Mouse (Mus musculus) lung, embryonic 14.5 days (tissue): Measurements from ENCODE around the gene Ppp1r18. TPM values are rescaled to one million over a fixed set of nuclear protein-coding genes. Genes with fewer than 3 reads are reported as not detected.
A peak's percentile ranks its signal among the peaks of the same experiment; 100 is the strongest.

Source experiments
- ATAC-seq: fragments of 200-750 bp; cut with Nextera tagmentation; 2 replicates; pipeline ENCODE4 v1.8.0; 2017; ENCODE audit warnings: mild to moderate bottlenecking, moderate TSS enrichment, moderate library complexity; ENCODE audit not compliant: insufficient read depth
- DNase-seq: peaks from one replicate; pipeline ENCODE4 v3.0.0-alpha.2; 2015
- H3K27ac ChIP-seq: fragments of 300-500 bp; sonication (generic); 2 replicates; pipeline ENCODE4 v1.5.1; 2014; ENCODE audit warnings: low read depth, mild to moderate bottlenecking, moderate library complexity
- H3K27me3 ChIP-seq: fragments of 300-500 bp; sonication (generic); 2 replicates; pipeline ENCODE4 v1.6.1; 2014; ENCODE audit warnings: low read length, control low read depth; ENCODE audit not compliant: insufficient read depth
- H3K36me3 ChIP-seq: fragments of 300-500 bp; sonication (generic); 2 replicates; pipeline ENCODE4 v1.6.1; 2014; ENCODE audit warnings: control low read depth; ENCODE audit not compliant: insufficient read depth
- H3K4me1 ChIP-seq: fragments of 300-500 bp; sonication (generic); 2 replicates; pipeline ENCODE4 v1.6.1; 2014; ENCODE audit warnings: antibody characterized with exemption, control low read depth; ENCODE audit not compliant: insufficient read depth
- H3K4me2 ChIP-seq: fragments of 300-500 bp; sonication (generic); 2 replicates; pipeline ENCODE4 v1.6.1; 2014; ENCODE audit warnings: mild to moderate bottlenecking
- H3K4me3 ChIP-seq: fragments of 300-500 bp; sonication (generic); 2 replicates; pipeline ENCODE4 v1.5.1; 2014; ENCODE audit warnings: low read depth, low read length
- H3K9ac ChIP-seq: fragments of 300-500 bp; sonication (generic); 2 replicates; pipeline ENCODE4 v1.6.1; 2014
- H3K9me3 ChIP-seq: fragments of 300-500 bp; sonication (generic); 2 replicates; pipeline ENCODE4 v1.6.1; 2016; ENCODE audit warnings: low read depth, low read length, control low read depth
- CTCF ChIP-seq: IDR thresholded peaks from 2 replicates; pipeline ENCODE4 v1.5.1; 2016; ENCODE audit warnings: antibody characterized with exemption, low read depth
- WGBS: fragments of 180-500 bp; shearing (Covaris S2); extraction: QIAGEN DNeasy Blood & Tissue Kit; methylation state at CpG from one replicate; pipeline ENCODE4 v1.1.7; 2014; 5-methylcytosine and 5-hydroxymethylcytosine counted together
- polyA plus RNA-seq: library from polyadenylated mRNA; unstranded; fragments of >200 nt; fragmentation: Nextera tagmentation; extraction: Ambion mirVana; gene quantifications from 2 replicates; pipeline ENCODE4 v1.2.1, GENCODE M21; 2014

Ppp1r18 gene
- polyA plus RNA-seq, 1 experiment from 2014 or later = 24.0 TPM

DNA sequence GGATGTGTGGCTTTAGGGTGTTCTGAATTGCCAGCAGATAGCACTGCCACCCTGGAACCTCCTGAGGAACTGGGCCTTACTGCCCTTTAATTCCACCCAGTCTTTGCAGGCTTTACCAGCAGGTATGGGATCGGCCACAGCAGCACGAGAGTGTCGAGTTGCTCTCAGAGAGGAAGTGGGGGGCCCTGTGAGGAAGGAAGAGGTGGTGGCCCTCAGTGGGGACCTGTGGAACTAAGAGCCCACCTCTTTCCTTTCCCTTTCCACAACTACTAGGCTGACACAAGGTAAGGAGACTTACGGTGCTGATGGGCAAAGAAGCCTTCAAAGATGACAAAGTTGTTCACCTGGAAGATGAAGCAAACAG is 38.6 kb downstream of the Ppp1r18 start:
- H3K9me3 ChIP-seq = no peaks in the 10 kb centered on the region
- no peak overlapping the region for H3K4me2 ChIP-seq
- DNase-seq (no peak), ATAC-seq (no peak)
- no peak for TF ChIP-seq CTCF
- peaks cover 2% of the 10 kb centered on the region; the same call in 1 of the 2 replicates for H3K4me1 ChIP-seq
- peaks cover 72% of the 10 kb centered on the region for H3K36me3 ChIP-seq
- WGBS = 74% methylated on average over 4 of the region's 4 CpGs
- H3K9ac ChIP-seq = no peak overlapping the region
- no peak overlapping the region for H3K4me3 ChIP-seq
- no peaks in the 10 kb centered on the region for H3K27me3 ChIP-seq
- no peak overlapping the region for H3K27ac ChIP-seq

DNA sequence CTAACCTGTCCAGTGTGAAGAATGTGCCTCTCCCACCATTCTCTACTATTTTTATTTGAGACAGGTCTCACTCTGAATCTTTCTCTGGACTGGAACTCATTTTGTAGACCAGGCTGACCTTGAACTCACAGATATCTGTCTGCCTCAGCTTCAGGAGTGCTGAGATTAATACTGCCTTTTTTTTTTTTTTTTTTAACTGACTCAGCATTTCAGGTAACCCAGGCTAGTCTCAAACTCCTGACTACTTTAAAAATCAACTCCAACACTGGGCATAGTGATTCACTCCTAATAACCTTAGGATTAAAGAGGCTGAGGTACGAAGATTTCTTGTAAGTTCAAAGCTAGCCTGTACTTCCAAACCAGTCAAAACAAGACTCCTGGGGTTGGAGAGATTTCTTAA is 40.2 kb downstream of the Ppp1r18 start:
- H3K27me3 ChIP-seq = no peaks in the 10 kb centered on the region
- H3K4me1 ChIP-seq = peaks cover 5% of the 10 kb centered on the region; the same call in 1 of the 2 replicates
- no peak overlapping the region for H3K27ac ChIP-seq
- TF ChIP-seq CTCF = no peak
- H3K36me3 ChIP-seq = peaks cover 57% of the 10 kb centered on the region
- 91% methylated on average over 1 of the region's 1 CpGs for WGBS
- H3K4me3 ChIP-seq = no peak overlapping the region
- no peaks in the 10 kb centered on the region for H3K9me3 ChIP-seq
- DNase-seq (no peak), ATAC-seq (no peak)
- no peak overlapping the region for H3K9ac ChIP-seq
- H3K4me2 ChIP-seq = no peak overlapping the region

DNA sequence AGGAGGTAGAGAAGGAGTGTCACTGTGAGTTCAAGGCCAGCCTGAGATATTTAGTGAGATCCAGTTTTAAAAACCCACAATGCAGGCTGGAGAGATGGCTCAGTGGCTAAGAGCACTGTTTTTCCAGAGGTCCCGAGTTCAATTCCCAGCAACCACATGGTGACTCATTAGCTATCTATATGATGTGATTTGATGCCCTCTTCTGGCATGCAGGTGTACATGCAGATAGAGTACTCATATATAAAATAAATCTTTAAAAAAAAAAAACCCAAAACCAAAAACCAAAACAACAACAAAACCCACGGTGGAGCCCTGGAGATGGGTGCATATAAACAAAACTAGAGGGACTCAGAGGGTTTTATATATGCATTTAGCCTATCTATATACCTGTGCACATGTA is 42.2 kb downstream of the Ppp1r18 start:
- no peak overlapping the region for H3K27ac ChIP-seq
- no peak overlapping the region for H3K9ac ChIP-seq
- H3K9me3 ChIP-seq = no peaks in the 10 kb centered on the region
- no peak for ATAC-seq
- peaks cover 66% of the 10 kb centered on the region for H3K36me3 ChIP-seq
- no peak overlapping the region for H3K4me2 ChIP-seq
- no peak overlapping the region for H3K4me3 ChIP-seq
- no peaks in the 10 kb centered on the region for H3K27me3 ChIP-seq
- peaks cover 5% of the 10 kb centered on the region; the same call in 1 of the 2 replicates for H3K4me1 ChIP-seq
- 70% methylated on average over 2 of the region's 2 CpGs for WGBS
- no peak for DNase-seq
- TF ChIP-seq CTCF = peak; percentile 31

- H3K4me3 ChIP-seq = peak overlapping the region; percentile 70
- DNase-seq = no peak
- H3K4me1 ChIP-seq = peaks cover 5% of the 10 kb centered on the region; the same call in 1 of the 2 replicates
- H3K27ac ChIP-seq = peak overlapping the region; percentile 73; the same call in 1 of the 2 replicates
- WGBS = 14% methylated on average over 20 of the region's 20 CpGs
- H3K4me2 ChIP-seq = peak overlapping the region; percentile 71
- no peaks in the 10 kb centered on the region for H3K9me3 ChIP-seq
- peak; percentile 23 for ATAC-seq
- no peak for TF ChIP-seq CTCF
- no peaks in the 10 kb centered on the region for H3K27me3 ChIP-seq
- H3K36me3 ChIP-seq = peaks cover 66% of the 10 kb centered on the region
- H3K9ac ChIP-seq = peak overlapping the region; percentile 73
Observed at GRCm38 (mm10) chr17:35909186-35909918, 44.0 kb downstream of the Ppp1r18 start.

DNA sequence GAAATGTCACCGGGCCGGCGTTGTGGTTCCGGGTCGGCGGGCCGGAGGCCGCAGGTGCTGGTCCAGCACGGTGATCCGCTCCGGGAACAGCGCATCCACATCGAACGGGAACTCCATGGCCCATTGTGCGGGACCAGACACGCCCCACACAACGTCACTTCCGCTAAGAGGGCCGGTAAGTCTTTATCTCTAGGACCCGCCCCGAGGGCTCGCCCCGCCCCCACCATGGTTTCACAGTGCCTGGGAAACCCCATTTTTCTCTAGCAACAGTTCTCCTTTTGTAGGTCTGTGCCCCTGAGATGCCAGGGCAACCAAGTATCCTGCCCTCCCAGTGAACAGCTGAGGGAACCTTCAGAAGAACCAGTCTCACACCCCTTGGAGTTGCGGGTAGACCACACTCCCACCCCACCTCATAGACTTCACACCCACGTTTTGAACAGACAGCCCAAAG is 44.6 kb downstream of the Ppp1r18 start, which contains the start of gene Atat1:
Gene Atat1 (minus strand): TSS at position 157 of the 451 bp plus-strand sequence.
- no peaks in the 10 kb centered on the region for H3K27me3 ChIP-seq
- no peaks in the 10 kb centered on the region for H3K9me3 ChIP-seq
- DNase-seq (peak; percentile 97), ATAC-seq (peak; percentile 92)
- peak within 1 kb of the TSS; percentile 71 for H3K4me2 ChIP-seq
- H3K9ac ChIP-seq = peak within 1 kb of the TSS; percentile 73
- H3K4me1 ChIP-seq = peaks cover 5% of the 10 kb centered on the region; the same call in 1 of the 2 replicates
- peak within 1 kb of the TSS; percentile 73; the same call in 1 of the 2 replicates for H3K27ac ChIP-seq
- no peak for TF ChIP-seq CTCF
- WGBS = 3% methylated on average over 25 of the region's 25 CpGs
- H3K4me3 ChIP-seq = peak within 1 kb of the TSS; percentile 70
- peaks cover 66% of the 10 kb centered on the region for H3K36me3 ChIP-seq

- WGBS = 71% methylated on average over 6 of the region's 6 CpGs
- Histone ChIP-seq H3K36me3 (peaks cover 47% of the 10 kb centered on the region), H3K27ac (no peak overlapping the region), H3K9me3 (no peaks in the 10 kb centered on the region), H3K4me3 (peak overlapping the region; percentile 79), H3K4me1 (peaks cover 8% of the 10 kb centered on the region), H3K27me3 (no peaks in the 10 kb centered on the region), H3K4me2 (peak overlapping the region; percentile 100), H3K9ac (peak overlapping the region; percentile 96; the same call in 1 of the 2 replicates)
- DNase-seq = no peak
- no peak for ATAC-seq
- TF ChIP-seq CTCF = no peak
Observed at GRCm38 (mm10) chr17:35914975-35915374, 49.6 kb downstream of the Ppp1r18 start.

- DNase-seq (peak; percentile 30), ATAC-seq (no peak)
- peaks cover 47% of the 10 kb centered on the region for H3K36me3 ChIP-seq
- H3K4me1 ChIP-seq = peaks cover 11% of the 10 kb centered on the region
- TF ChIP-seq CTCF = no peak
- H3K27ac ChIP-seq = peak overlapping the region; percentile 99
- no peaks in the 10 kb centered on the region for H3K27me3 ChIP-seq
- H3K9ac ChIP-seq = peak overlapping the region; percentile 96
- under 1% methylated on average over 28 of the region's 28 CpGs for WGBS
- peak overlapping the region; percentile 100 for H3K4me2 ChIP-seq
- peak overlapping the region; percentile 79 for H3K4me3 ChIP-seq
- no peaks in the 10 kb centered on the region for H3K9me3 ChIP-seq
Observed at GRCm38 (mm10) chr17:35915538-35916296, 50.3 kb downstream of the Ppp1r18 start.
